Mouse (Mus musculus): ENCODE data around the gene Styxl1. TPM values are rescaled to one million over a fixed set of nuclear protein-coding genes. Genes with fewer than 3 reads are reported as not detected.
A peak's percentile ranks its signal among the peaks of the same experiment; 100 is the strongest.

Styxl1 gene
- total and polyA plus RNA-seq, 2 experiments from 2014 or later, result 0.42 TPM; not detected in 1

GRCm38 (mm10) chr5:135725991-135726390, 52.2 kb downstream of the Styxl1 start:
- ATAC-seq (ENCODE audit: insufficient read depth, low read depth), result no peak
- peaks cover 46% of the 10 kb centered on the region for H3K4me1 ChIP-seq (ENCODE audit: control insufficient read depth, insufficient read depth)

GRCm38 (mm10) chr5:135725391-135725841, 52.8 kb downstream of the Styxl1 start:
- Histone ChIP-seq H3K4me3 (ENCODE audit: low read depth, low read length) (no peak overlapping the region; the same call in 1 of the 2 replicates), H3K4me1 (ENCODE audit: control insufficient read depth, insufficient read depth) (peaks cover 46% of the 10 kb centered on the region), H3K9me3 (replicated peaks; ENCODE audit: control insufficient read depth, low read length) (no peaks in the 10 kb centered on the region), H3K36me3 (replicated peaks; ENCODE audit: control insufficient read depth, insufficient read depth, low read length) (peaks cover 22% of the 10 kb centered on the region), H3K27ac (ENCODE audit: low read depth) (no peak overlapping the region; the same call in 1 of the 2 replicates), H3K9ac (replicated peaks; ENCODE audit: low read depth, low read length) (no peak overlapping the region), H3K27me3 (ENCODE audit: control insufficient read depth, insufficient read depth, low read length) (no peaks in the 10 kb centered on the region), H3K4me2 (ENCODE audit: low read depth, low read length) (peak overlapping the region; percentile 17; the same call in 1 of the 2 replicates)
- no peak for TF ChIP-seq EP300 (IDR thresholded peaks at IDR 0.05; ENCODE audit: low read depth)
- TF ChIP-seq CTCF (IDR thresholded peaks at IDR 0.05; ENCODE audit: low read depth), result no peak
- ATAC-seq (ENCODE audit: insufficient read depth, low read depth) (peak; percentile 45), DNase-seq (ENCODE audit: low spot score) (peak; percentile 32)
- 47% methylated on average over 8 of the region's 8 CpGs for WGBS

More at GRCm38 (mm10) chr5:135725991-135726390, 52.2 kb downstream of the Styxl1 start:
- Histone ChIP-seq H3K27ac (ENCODE audit: low read depth) (no peak overlapping the region), H3K27me3 (ENCODE audit: control insufficient read depth, insufficient read depth, low read length) (no peaks in the 10 kb centered on the region), H3K9ac (replicated peaks; ENCODE audit: low read depth, low read length) (no peak overlapping the region), H3K4me3 (ENCODE audit: low read depth, low read length) (no peak overlapping the region), H3K4me2 (ENCODE audit: low read depth, low read length) (peak overlapping the region; percentile 17; the same call in 1 of the 2 replicates), H3K9me3 (replicated peaks; ENCODE audit: control insufficient read depth, low read length) (no peaks in the 10 kb centered on the region), H3K36me3 (replicated peaks; ENCODE audit: control insufficient read depth, insufficient read depth, low read length) (peaks cover 27% of the 10 kb centered on the region)
- 53% methylated on average over 6 of the region's 6 CpGs for WGBS
- TF ChIP-seq EP300 (IDR thresholded peaks at IDR 0.05; ENCODE audit: low read depth), result no peak
- TF ChIP-seq CTCF (IDR thresholded peaks at IDR 0.05; ENCODE audit: low read depth), result no peak
- DNase-seq (ENCODE audit: low spot score), result no peak

GRCm38 (mm10) chr5:135724536-135725322, 53.5 kb downstream of the Styxl1 start:
- DNase-seq (ENCODE audit: low spot score) (no peak), ATAC-seq (ENCODE audit: insufficient read depth, low read depth) (no peak)
- Histone ChIP-seq H3K36me3 (replicated peaks; ENCODE audit: control insufficient read depth, insufficient read depth, low read length) (peaks cover 15% of the 10 kb centered on the region), H3K9me3 (replicated peaks; ENCODE audit: control insufficient read depth, low read length) (no peaks in the 10 kb centered on the region), H3K4me2 (ENCODE audit: low read depth, low read length) (0 out of 2 replicates have a peak overlapping the region, but pooled peaks have one; percentile 17), H3K4me3 (ENCODE audit: low read depth, low read length) (no peak overlapping the region), H3K27ac (ENCODE audit: low read depth) (no peak overlapping the region), H3K9ac (replicated peaks; ENCODE audit: low read depth, low read length) (no peak overlapping the region), H3K4me1 (ENCODE audit: control insufficient read depth, insufficient read depth) (peaks cover 51% of the 10 kb centered on the region), H3K27me3 (ENCODE audit: control insufficient read depth, insufficient read depth, low read length) (no peaks in the 10 kb centered on the region)
- TF ChIP-seq CTCF (IDR thresholded peaks at IDR 0.05; ENCODE audit: low read depth) (no peak), EP300 (IDR thresholded peaks at IDR 0.05; ENCODE audit: low read depth) (no peak)
- WGBS, result 37% methylated on average over 9 of the region's 9 CpGs

- 0 out of 2 replicates have a peak, but pooled peaks cover under 1% of the 10 kb centered on the region for H3K36me3 ChIP-seq (replicated peaks; ENCODE audit: control insufficient read depth, insufficient read depth, low read length)
- no peaks in the 10 kb centered on the region for H3K9me3 ChIP-seq (replicated peaks; ENCODE audit: control insufficient read depth, low read length)
- ATAC-seq (ENCODE audit: insufficient read depth, low read depth), result no peak
- TF ChIP-seq EP300 (IDR thresholded peaks at IDR 0.05; ENCODE audit: low read depth), result no peak
- no peak for TF ChIP-seq CTCF (IDR thresholded peaks at IDR 0.05; ENCODE audit: low read depth)
- no peak overlapping the region for H3K27ac ChIP-seq (ENCODE audit: low read depth)
- peaks cover 55% of the 10 kb centered on the region for H3K4me1 ChIP-seq (ENCODE audit: control insufficient read depth, insufficient read depth)
- DNase-seq (ENCODE audit: low spot score), result no peak
- H3K4me2 ChIP-seq (ENCODE audit: low read depth, low read length), result no peak overlapping the region
- H3K9ac ChIP-seq (replicated peaks; ENCODE audit: low read depth, low read length), result no peak overlapping the region
- WGBS, result 51% methylated on average over 3 of the region's 3 CpGs
- H3K4me3 ChIP-seq (ENCODE audit: low read depth, low read length), result no peak overlapping the region
- H3K27me3 ChIP-seq (ENCODE audit: control insufficient read depth, insufficient read depth, low read length), result no peaks in the 10 kb centered on the region
Measured at GRCm38 (mm10) chr5:135723165-135723751, 54.9 kb downstream of the Styxl1 start.

- Histone ChIP-seq H3K27ac (ENCODE audit: low read depth) (peak overlapping the region; percentile 55; the same call in 1 of the 2 replicates), H3K4me3 (ENCODE audit: low read depth, low read length) (no peak overlapping the region), H3K9ac (replicated peaks; ENCODE audit: low read depth, low read length) (no peak overlapping the region), H3K4me1 (ENCODE audit: control insufficient read depth, insufficient read depth) (peaks cover 47% of the 10 kb centered on the region), H3K36me3 (replicated peaks; ENCODE audit: control insufficient read depth, insufficient read depth, low read length) (peaks cover 5% of the 10 kb centered on the region), H3K4me2 (ENCODE audit: low read depth, low read length) (peak overlapping the region; percentile 33; the same call in 1 of the 2 replicates), H3K27me3 (ENCODE audit: control insufficient read depth, insufficient read depth, low read length) (no peaks in the 10 kb centered on the region), H3K9me3 (replicated peaks; ENCODE audit: control insufficient read depth, low read length) (no peaks in the 10 kb centered on the region)
- TF ChIP-seq CTCF (IDR thresholded peaks at IDR 0.05; ENCODE audit: low read depth) (no peak), EP300 (IDR thresholded peaks at IDR 0.05; ENCODE audit: low read depth) (no peak)
- DNase-seq (ENCODE audit: low spot score), result peak; percentile 71
- ATAC-seq (ENCODE audit: insufficient read depth, low read depth), result no peak
- 25% methylated on average over 11 of the region's 11 CpGs for WGBS
Measured at GRCm38 (mm10) chr5:135722121-135722520, 56.1 kb downstream of the Styxl1 start.

Data from heart, postnatal 0 days (tissue).